16 mouse cellular contexts compared by ENCODE assay signal in genomic region chr2:106821883-106822282, GRCm38 (mm10).
A peak's percentile ranks its signal among the peaks of the same experiment; 100 is the strongest.
DNase-seq lines count a peak whose midpoint lies in the region; ATAC-seq and TF ChIP-seq lines count a peak whose summit lies in the region.
"Had no signal": no experiment of that assay in that cellular context is flagged by ENCODE, and none has a peak within 500 bp of the region (broad histone marks: within the 10 kb centered on the region; RNA-seq: fewer than 3 reads in every experiment).

No protein-coding gene starts in this region.

- TF ChIP-seq EP300 in lung, postnatal 0 days (IDR thresholded peaks at IDR 0.05), result no peak

- no peak overlapping the region for H3K4me3 ChIP-seq in intestine, embryonic 14.5 days (ENCODE audit: low read depth, low read length)
- no peak overlapping the region for H3K4me3 ChIP-seq in intestine, embryonic 15.5 days (replicated peaks)
- no peak overlapping the region for H3K4me3 ChIP-seq in lung, postnatal 0 days (ENCODE audit: low read depth, low read length)
- no peak overlapping the region for H3K4me3 ChIP-seq in forebrain, embryonic 12.5 days (replicated peaks)
- H3K4me3 ChIP-seq in limb, embryonic 10.5 days, result no peak overlapping the region
- H3K4me3 ChIP-seq in heart, embryonic 11.5 days (ENCODE audit: low read depth, low read length), result no peak overlapping the region
- H3K4me3 ChIP-seq: gastrocnemius, adult 2 months; heart, embryonic 10.5 days had no signal

- H3K36me3 ChIP-seq in intestine, embryonic 14.5 days (ENCODE audit: control insufficient read depth, insufficient read depth, low read length), result no peaks in the 10 kb centered on the region
- no peaks in the 10 kb centered on the region for H3K36me3 ChIP-seq in intestine, embryonic 15.5 days
- no peaks in the 10 kb centered on the region for H3K36me3 ChIP-seq in lung, postnatal 0 days (ENCODE audit: insufficient read depth, low read length)
- no peaks in the 10 kb centered on the region for H3K36me3 ChIP-seq in forebrain, embryonic 12.5 days (replicated peaks)
- 0 out of 2 replicates have a peak, but pooled peaks cover 4% of the 10 kb centered on the region for H3K36me3 ChIP-seq in limb, embryonic 10.5 days
- H3K36me3 ChIP-seq in heart, embryonic 11.5 days (ENCODE audit: control insufficient read depth, insufficient read depth, low read length), result no peaks in the 10 kb centered on the region

- DNase-seq in intestine, embryonic 14.5 days (ENCODE audit: low spot score), result peak; percentile 47
- DNase-seq in lung, postnatal 0 days (ENCODE audit: low spot score), result no peak
- no peak for DNase-seq in lung, postnatal 4 days
- peak; percentile 28 for DNase-seq in limb, embryonic 10.5 days (ENCODE audit: low spot score)
- no peak for DNase-seq in thymus, postnatal 4 days
- DNase-seq: adrenal gland, postnatal 10 days; cerebellum, postnatal 10 days; gastrocnemius, adult 2 months; heart, postnatal 36 days; left cerebral cortex, postnatal 4 days; right cerebral cortex, postnatal 25 days; thymus, adult 2 months had no signal

- H3K9me3 ChIP-seq in intestine, embryonic 14.5 days (ENCODE audit: control insufficient read depth, low read length), result no peaks in the 10 kb centered on the region
- H3K9me3 ChIP-seq in intestine, embryonic 15.5 days, result no peaks in the 10 kb centered on the region
- H3K9me3 ChIP-seq in lung, postnatal 0 days (ENCODE audit: low read length), result no peaks in the 10 kb centered on the region
- H3K9me3 ChIP-seq in forebrain, embryonic 12.5 days, result no peaks in the 10 kb centered on the region
- no peaks in the 10 kb centered on the region for H3K9me3 ChIP-seq in limb, embryonic 10.5 days (replicated peaks)
- no peaks in the 10 kb centered on the region for H3K9me3 ChIP-seq in heart, embryonic 11.5 days (replicated peaks; ENCODE audit: control insufficient read depth, low read length)
- H3K9me3 ChIP-seq: heart, embryonic 10.5 days had no signal

- no peak for TF ChIP-seq CTCF in lung, postnatal 0 days (IDR thresholded peaks at IDR 0.05)

- no peaks in the 10 kb centered on the region for H3K27me3 ChIP-seq in intestine, embryonic 14.5 days (replicated peaks; ENCODE audit: control insufficient read depth, insufficient read depth, low read length)
- H3K27me3 ChIP-seq in intestine, embryonic 15.5 days (replicated peaks), result no peaks in the 10 kb centered on the region
- H3K27me3 ChIP-seq in lung, postnatal 0 days (replicated peaks; ENCODE audit: insufficient read depth, low read length), result no peaks in the 10 kb centered on the region
- H3K27me3 ChIP-seq in forebrain, embryonic 12.5 days, result 0 out of 2 replicates have a peak, but pooled peaks cover 2% of the 10 kb centered on the region
- H3K27me3 ChIP-seq in limb, embryonic 10.5 days (ENCODE audit: low read depth, poor library complexity, severe bottlenecking), result no peaks in the 10 kb centered on the region
- no peaks in the 10 kb centered on the region for H3K27me3 ChIP-seq in heart, embryonic 11.5 days (ENCODE audit: control insufficient read depth, insufficient read depth, low read length)

- H3K4me2 ChIP-seq in intestine, embryonic 14.5 days (ENCODE audit: low read length), result no peak overlapping the region
- H3K4me2 ChIP-seq in intestine, embryonic 15.5 days (replicated peaks), result no peak overlapping the region
- H3K4me2 ChIP-seq in lung, postnatal 0 days (replicated peaks; ENCODE audit: low read depth, low read length), result no peak overlapping the region
- no peak overlapping the region for H3K4me2 ChIP-seq in forebrain, embryonic 12.5 days
- no peak overlapping the region for H3K4me2 ChIP-seq in heart, embryonic 11.5 days

- no peak overlapping the region for H3K9ac ChIP-seq in intestine, embryonic 14.5 days (ENCODE audit: low read length)
- no peak overlapping the region for H3K9ac ChIP-seq in intestine, embryonic 15.5 days
- H3K9ac ChIP-seq in lung, postnatal 0 days (replicated peaks; ENCODE audit: low read depth), result no peak overlapping the region
- H3K9ac ChIP-seq in forebrain, embryonic 12.5 days, result no peak overlapping the region
- H3K9ac ChIP-seq in heart, embryonic 11.5 days (ENCODE audit: low read depth, low read length), result no peak overlapping the region

- H3K4me1 ChIP-seq in intestine, embryonic 14.5 days (replicated peaks; ENCODE audit: control insufficient read depth, insufficient read depth, low read length), result peaks cover 13% of the 10 kb centered on the region
- H3K4me1 ChIP-seq in intestine, embryonic 15.5 days (replicated peaks), result 0 out of 2 replicates have a peak, but pooled peaks cover 2% of the 10 kb centered on the region
- H3K4me1 ChIP-seq in lung, postnatal 0 days (ENCODE audit: insufficient read depth, low read depth, low read length), result no peaks in the 10 kb centered on the region
- peaks cover 22% of the 10 kb centered on the region for H3K4me1 ChIP-seq in forebrain, embryonic 12.5 days
- peaks cover 29% of the 10 kb centered on the region for H3K4me1 ChIP-seq in limb, embryonic 10.5 days
- H3K4me1 ChIP-seq in heart, embryonic 11.5 days (ENCODE audit: control insufficient read depth, insufficient read depth, low read length), result peaks cover 4% of the 10 kb centered on the region; the same call in 1 of the 2 replicates

- WGBS in intestine, embryonic 14.5 days, result 39% methylated on average over 6 of the region's 6 CpGs
- 52% methylated on average over 6 of the region's 6 CpGs for WGBS in intestine, embryonic 15.5 days
- WGBS in lung, postnatal 0 days, result 43% methylated on average over 6 of the region's 6 CpGs
- WGBS in forebrain, embryonic 12.5 days, result 34% methylated on average over 6 of the region's 6 CpGs
- 51% methylated on average over 6 of the region's 6 CpGs for WGBS in limb, embryonic 10.5 days
- WGBS in heart, embryonic 11.5 days (ENCODE audit: insufficient replicate concordance), result 59% methylated on average over 6 of the region's 6 CpGs

- no peak overlapping the region for H3K27ac ChIP-seq in intestine, embryonic 14.5 days (ENCODE audit: low read depth)
- no peak overlapping the region for H3K27ac ChIP-seq in intestine, embryonic 15.5 days
- H3K27ac ChIP-seq in lung, postnatal 0 days (ENCODE audit: low read length), result no peak overlapping the region
- 0 out of 2 replicates have a peak overlapping the region, but pooled peaks have one; percentile 8 for H3K27ac ChIP-seq in forebrain, embryonic 12.5 days
- H3K27ac ChIP-seq in limb, embryonic 10.5 days, result peak overlapping the region; percentile 73
- no peak overlapping the region for H3K27ac ChIP-seq in heart, embryonic 11.5 days (ENCODE audit: low read depth, low read length)
- H3K27ac ChIP-seq: gastrocnemius, adult 2 months; heart, embryonic 10.5 days had no signal

- ATAC-seq in intestine, embryonic 14.5 days (replicated peaks; ENCODE audit: low FRiP score, low TSS enrichment, low read depth), result no peak
- no peak for ATAC-seq in intestine, embryonic 15.5 days
- ATAC-seq in lung, postnatal 0 days, result peak; percentile 26; the same call in 1 of the 2 replicates
- ATAC-seq in forebrain, embryonic 12.5 days (ENCODE audit: low FRiP score), result no peak
- no peak for ATAC-seq in heart, embryonic 11.5 days (replicated peaks; ENCODE audit: insufficient number of reproducible peaks, low FRiP score, low TSS enrichment)

Comparison
In these comparisons a context has a peak if more than half of its experiments do, and no peak if none do; other contexts are left out.
1. DNase-seq: peak in intestine, embryonic 14.5 days (single experiment) and limb, embryonic 10.5 days (single experiment); none in lung, postnatal 0 days (single experiment), lung, postnatal 4 days (0 of 2) and thymus, postnatal 4 days (single experiment).
2. H3K27ac ChIP-seq: peak in forebrain, embryonic 12.5 days (single experiment) and limb, embryonic 10.5 days (single experiment); none in intestine, embryonic 14.5 days (single experiment), intestine, embryonic 15.5 days (single experiment), lung, postnatal 0 days (single experiment) and heart, embryonic 11.5 days (single experiment).